Mouse (Mus musculus) left cerebral cortex, postnatal 10 days (tissue): ENCODE results near the gene Fbxl13. TPM values are rescaled to one million over a fixed set of nuclear protein-coding genes. Genes with fewer than 3 reads are reported as not detected.

Source experiments
- DNase-seq, 2 experiments: peaks; one replicate each; pipeline ENCODE4 v3.0.0; 2021 to 2022; ENCODE audit warnings: low spot score in 2 of 2, mixed read lengths in 1 of 2; ENCODE audit errors: extremely low spot score in 1 of 2
- intact Hi-C: fragments of 180-260 bp; cut with DNase I; formaldehyde crosslinking; loops from one replicate; pipeline ENCODE4 v1.15.1; 2025
- total RNA-seq, 2 experiments: library from RNA; stranded (reverse); gene quantifications; 2 replicates each; pipeline ENCODE4 v1.2.3; 2021

The Fbxl13 gene
- total RNA-seq, 2 experiments from 2014 or later: 0.24 to 0.36 TPM

DNA sequence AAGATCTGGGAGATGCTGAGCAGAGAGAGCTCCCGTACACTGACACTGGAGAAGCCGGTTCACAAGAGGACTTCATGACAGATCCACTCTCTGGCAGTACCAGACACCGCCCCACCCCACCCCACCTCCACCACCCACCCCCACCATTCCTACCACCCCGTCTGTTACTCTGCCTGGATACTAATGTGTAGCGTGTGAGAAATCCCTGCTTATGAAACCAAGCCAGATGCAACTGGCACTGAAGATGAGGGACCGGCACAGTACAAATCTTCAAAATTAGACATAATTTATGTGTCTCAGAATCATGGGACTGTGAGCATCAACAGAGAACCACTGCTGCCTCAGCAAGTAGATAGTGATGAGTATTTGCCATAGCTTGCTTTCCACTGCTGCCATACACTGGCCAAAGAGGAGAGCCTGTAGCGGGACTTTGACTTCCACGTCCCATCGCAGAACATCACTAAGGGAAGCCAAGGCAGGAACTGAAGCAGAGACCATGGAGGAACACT, 52.2 kb downstream of the Fbxl13 start:
- DNase-seq: no peak
- intact Hi-C loops: no loop called here

DNA sequence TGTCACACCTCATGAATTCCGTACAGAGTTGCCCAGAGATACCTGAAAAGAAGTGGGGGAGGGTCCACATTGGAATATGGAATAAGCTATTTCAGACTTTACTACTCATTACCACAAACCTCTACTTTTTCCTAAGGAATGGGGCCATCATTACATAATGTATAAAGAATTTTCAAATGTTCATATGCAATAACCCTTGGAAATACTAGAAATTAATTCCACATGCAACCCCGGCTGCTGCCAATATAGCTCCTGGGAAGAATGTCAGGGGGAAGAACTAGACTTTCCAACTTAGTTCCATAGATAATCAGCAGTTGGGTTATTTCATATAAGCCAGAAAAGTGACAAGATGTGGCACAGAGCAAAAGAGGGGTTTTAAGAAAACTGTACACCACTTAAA, 53.3 kb downstream of the Fbxl13 start:
- DNase-seq: no peak
- intact Hi-C loops: no loop called here

DNA sequence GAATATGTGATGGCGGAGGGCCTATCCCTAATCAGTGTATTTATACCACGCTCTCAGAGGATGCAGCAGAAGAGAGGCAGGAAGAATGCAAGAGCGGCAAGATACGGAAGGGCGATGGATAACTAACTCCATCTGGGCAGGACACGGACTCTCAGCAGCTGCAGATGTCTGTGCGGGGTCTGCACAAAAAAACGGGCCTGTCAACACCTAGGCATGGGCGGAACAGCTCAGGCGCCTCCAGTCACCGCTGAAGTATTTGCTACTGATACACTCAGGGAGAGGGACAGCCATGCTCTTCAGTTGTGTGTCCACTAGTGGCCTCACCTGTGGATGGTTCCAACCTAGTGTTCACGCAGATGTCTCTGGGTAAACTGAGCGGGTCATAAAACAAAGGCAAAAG, 57.2 kb downstream of the Fbxl13 start:
- no peak for DNase-seq
- intact Hi-C loops: no loop called here

DNA sequence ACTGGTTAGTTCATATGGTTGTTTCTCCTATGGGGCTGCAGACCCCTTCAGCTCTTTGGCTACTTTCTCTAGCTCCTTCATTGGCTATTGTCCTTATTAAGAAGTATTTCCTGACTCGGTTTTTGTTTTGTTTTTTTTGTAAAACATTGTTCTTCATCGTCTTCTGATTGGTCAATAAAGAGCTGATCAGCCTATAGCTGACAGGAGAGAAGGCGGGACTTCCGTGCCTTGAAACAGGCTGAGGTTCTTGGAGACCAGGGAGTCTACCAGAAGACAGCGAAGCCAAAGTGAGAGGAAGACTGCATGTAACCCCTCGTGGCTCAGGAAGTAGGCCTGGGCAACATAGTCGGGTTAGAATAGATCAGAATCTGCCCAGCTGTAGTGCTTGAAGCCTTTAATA, 57.8 kb downstream of the Fbxl13 start:
- DNase-seq: no peak
- intact Hi-C loops: loop anchor here (2.0 kb wide), 1 partner anchor 153 kb away; no protein-coding TSS in a partner anchor

DNA sequence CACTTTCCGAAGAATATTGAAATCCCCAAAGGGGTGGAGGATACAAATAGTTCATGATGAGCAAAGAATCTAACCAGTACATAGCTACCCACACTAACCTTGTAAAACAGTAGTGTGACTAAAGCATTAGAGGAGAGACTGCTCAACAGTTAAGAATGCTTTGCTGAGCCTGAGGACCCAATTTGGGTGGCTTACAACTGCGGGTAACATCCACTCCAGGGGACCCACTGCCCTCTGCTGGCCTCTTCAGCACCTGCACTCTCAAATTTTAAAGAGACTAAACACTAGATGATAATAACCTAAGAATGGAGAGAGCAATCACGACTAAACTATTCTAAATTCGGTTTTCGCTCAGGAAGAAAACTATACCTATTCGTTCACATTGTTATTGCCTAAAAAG, 58.7 kb downstream of the Fbxl13 start:
- peak in 1 of 2 experiments; percentile 40 for DNase-seq
- intact Hi-C loops: loop anchor here (2.0 kb wide), 1 partner anchor 152 kb away; no protein-coding TSS in a partner anchor

DNA sequence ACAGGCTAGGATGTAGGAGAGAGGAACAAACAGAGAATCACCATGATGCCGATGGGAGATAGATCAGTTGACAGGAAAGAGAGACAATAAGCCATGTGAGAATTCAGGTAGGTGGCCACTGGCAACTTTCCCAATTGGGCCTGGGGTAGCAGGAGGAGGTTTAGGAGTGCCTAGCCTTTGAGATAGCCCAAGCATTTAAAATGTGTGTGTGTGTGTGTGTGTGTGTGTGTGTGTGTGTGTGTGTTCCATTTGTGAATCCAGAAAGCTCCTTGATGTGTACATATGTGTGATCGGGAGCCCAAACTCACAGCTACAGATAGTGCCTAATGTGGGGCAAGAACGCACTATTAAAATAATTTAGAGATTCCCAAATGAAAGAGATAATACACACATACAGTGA, 67.3 kb downstream of the Fbxl13 start:
- intact Hi-C loops: no loop called here
- DNase-seq: no peak

DNA sequence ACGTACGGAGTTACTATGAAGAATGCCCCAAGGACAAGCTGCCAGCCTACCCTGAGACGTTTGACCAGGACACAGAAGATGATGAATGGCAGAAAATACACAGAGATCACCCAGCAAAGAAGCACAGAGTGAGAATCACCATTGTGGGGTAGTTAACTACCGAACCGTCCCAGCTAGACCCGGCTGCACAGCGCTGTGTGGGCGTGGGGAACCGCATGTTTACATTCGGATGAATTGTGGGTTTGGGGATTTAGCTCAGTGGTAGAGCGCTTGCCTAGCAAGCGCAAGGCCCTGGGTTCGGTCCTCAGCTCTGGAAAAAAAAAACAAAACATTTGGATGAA, 70.3 kb downstream of the Fbxl13 start:
- intact Hi-C loops: no loop called here
- DNase-seq: no peak

DNA sequence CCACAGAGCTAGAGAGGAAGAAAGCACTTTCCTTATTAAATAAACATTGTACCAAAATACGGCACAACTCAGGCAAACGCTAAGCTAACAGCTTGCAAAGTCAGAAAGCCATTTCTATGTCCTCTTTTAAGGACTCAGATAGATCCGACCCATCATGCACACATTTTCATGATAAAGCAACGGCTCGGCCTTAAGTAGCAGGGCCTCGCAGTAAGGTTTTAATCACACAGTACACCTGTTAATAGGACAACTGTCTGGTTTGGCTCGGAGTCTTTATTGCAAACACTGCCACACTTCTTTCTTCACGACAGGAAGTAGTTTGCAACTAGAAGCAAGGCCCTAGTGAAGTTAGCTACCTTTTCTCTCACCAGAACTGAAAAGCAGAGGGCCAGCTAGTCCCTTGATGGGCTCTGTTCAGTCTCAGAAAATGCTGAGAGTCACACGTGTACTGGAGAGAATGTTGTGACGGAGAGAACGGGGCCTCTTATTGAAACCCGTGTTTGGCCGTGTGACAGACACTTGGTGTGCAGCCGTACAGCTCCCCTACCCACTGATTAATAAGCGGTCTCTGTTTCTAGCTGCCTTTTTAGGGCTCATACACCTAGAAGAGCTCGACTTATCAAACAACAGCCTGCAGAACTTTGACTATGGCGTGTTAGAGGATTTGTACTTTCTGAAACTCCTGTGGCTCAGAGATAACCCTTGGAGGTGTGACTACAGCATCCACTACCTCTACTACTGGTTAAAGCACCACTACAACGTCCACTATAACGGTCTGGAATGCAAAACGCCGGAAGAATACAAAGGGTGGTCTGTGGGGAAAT, 70.8 kb downstream of the Fbxl13 start:
- intact Hi-C loops: no loop called here
- DNase-seq: no peak

DNA sequence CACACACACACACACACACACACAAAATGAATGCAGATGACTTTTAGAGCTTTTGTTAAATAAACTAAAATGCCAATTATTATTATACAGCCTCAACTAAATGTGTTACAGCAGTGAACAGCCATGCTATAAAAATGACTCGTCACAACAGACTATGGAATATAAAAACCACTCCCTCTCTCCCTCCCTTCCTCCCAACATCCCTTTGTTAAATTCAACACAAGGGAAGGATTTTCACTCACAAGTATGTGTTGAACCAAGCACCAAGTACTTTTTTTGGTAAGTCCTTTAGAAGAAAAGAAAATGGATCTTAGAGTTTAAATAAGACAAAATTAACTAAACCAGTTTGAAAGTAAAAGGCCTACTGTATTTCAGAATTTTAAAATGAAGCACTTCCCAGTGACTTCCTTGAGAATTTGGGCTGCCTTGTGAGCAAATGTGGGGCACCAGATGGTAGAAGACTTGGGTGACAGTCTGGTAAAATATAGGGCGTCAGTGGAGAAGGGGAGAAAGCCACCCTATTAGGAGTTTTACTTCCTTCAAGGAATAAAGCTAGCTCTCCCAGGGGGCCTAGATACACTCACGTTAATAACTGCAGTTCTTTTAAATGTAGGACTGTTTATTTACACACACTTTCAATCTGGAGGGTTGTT, 72.5 kb downstream of the Fbxl13 start:
- no peak for DNase-seq
- intact Hi-C loops: no loop called here

DNA sequence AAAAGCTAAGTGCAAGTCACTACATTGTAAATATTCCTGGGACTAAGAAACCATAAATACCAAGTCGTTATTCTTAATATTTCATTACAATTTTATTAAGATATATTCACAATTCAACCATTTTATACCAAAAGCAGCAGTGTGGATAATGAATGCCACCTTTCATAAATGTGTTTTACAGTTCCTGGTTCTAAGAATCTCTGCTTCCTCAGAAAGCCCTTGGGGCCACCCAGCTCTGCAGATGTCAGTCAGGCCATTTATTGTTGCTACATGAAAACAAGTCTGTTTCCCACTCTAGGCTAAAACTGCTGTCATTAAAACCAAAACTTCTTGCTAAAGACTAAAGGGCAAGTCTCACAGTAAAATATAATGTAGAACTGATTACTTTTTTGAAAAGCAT, 77.7 kb downstream of the Fbxl13 start:
- no peak for DNase-seq
- intact Hi-C loops: no loop called here

DNA sequence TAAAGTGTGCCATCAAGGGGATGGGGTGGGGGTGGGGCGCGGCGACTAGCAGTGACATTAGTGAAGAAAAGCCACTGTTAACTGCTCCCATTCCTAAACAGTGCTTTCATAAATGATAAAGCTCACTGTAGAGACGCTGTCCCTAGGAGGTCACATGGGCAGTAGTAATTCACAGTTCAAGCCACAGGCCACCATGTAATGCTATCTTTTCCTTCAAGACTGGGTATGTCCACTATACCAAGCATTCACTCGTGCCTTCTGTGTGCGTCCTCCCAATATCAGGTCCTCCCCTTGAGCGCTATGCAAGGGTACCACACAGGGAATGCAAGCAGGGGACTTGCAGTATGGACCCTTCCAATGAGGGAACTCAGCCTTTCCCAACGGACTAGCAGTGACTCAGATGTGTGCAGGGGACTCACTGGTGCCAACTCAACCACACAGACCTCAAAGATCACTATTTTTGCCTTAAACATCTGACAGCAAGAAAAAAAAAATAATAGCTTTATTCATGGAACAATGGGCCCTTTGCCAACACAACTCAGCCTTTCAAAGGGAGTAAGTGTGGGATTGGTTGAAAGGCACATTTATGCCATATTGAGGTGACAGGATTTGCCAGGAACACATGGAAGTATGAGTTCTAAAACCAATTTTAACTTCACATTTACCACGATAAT, 79.9 kb downstream of the Fbxl13 start:
- DNase-seq: no peak
- intact Hi-C loops: no loop called here

DNA sequence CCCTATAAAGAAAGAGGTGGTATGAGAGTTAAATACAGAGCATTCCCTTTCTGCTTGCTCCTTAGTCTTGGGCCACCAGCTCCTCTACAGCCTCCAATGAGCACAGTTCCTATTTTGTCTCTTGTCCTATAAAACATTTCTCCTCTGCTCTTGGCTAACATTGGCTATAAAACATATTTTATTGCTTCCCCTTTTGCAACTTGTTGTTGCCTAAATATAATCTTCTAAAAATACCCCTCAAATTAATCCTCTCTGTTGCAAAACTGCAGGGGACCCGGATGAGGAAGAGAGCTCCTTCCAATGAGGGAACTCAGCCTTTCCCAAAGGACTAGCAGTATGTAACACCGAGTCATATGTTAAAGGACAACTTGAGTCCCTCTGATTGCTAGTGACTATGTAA, 81.5 kb downstream of the Fbxl13 start:
- intact Hi-C loops: no loop called here
- DNase-seq: no peak

DNA sequence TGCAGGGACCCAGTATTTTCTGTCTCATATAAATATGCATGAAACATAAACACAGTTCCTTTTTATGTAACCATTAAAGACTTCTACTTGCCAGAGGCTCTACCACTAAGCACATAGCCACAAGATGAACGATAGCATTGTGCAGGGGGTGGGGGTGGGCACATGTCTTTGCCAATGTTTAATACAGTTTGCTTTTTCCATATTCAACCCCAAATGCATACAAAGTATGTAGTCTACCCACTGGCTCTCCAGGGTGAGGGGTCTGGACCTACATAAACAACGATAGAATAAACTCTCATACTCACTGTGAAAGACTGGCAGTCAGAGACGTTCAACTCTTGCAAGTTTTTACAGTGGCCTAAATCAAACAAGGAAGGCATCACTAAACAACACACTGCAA, 88.9 kb downstream of the Fbxl13 start:
- intact Hi-C loops: no loop called here
- no peak for DNase-seq

DNA sequence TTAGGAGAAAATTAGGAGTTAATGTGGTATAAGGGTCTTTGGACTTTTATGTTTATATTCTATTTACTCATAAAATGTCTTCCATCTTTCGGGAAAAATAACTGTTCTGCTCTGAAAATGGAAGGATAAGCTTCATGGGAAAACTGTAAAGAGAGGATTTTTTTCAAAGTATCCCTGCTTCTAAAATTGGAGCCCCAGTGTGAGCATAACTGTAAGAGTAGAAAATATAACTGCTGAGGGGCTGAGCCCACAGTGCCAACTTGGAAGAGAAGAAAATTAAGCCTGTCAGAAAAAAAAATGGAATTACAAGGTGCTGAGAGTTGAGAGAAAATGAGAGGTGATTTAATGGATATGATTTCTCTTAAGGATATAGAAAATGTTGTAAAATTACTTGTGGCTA, 90.7 kb downstream of the Fbxl13 start:
- intact Hi-C loops: no loop called here
- DNase-seq: no peak

DNA sequence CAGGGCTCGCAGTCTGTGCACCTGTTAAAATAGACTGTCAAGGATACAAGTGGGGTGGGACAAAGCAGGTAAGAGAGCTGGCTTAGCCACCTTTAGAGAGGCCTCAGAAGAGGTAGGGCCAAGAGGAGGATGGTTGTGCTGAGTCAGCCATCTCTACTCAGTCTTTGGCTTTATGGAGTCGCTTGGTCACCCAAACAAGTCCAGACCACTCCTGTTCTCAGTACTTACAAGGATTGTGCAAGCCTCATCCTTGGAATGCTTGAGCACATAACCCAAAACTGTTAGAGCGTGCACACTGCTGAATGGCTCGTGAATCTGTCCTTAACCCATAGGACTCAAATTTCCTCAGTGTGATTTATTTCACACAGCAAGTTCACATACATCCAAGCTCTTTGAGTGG, 91.7 kb downstream of the Fbxl13 start:
- no peak for DNase-seq
- intact Hi-C loops: no loop called here

DNA sequence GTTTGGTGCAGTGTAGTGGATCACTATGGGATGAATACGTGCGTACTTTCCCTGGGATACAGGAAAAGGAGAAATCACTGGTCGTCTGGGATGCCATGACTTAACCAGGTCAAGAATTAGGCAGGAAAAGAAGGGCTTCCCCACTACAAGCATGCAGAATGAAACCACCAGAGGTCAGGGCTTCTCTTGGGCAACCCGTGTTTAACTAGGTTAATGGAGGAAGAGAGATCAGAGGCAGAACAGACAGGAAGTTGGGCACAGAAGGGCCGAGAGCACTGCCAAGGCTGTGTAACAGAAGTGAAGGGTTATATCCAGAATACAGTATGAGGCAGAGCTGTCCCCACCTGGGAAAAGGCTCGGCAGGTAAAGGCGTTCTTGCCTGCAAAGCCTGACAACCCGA, 98.4 kb downstream of the Fbxl13 start:
- no peak for DNase-seq
- intact Hi-C loops: no loop called here

DNA sequence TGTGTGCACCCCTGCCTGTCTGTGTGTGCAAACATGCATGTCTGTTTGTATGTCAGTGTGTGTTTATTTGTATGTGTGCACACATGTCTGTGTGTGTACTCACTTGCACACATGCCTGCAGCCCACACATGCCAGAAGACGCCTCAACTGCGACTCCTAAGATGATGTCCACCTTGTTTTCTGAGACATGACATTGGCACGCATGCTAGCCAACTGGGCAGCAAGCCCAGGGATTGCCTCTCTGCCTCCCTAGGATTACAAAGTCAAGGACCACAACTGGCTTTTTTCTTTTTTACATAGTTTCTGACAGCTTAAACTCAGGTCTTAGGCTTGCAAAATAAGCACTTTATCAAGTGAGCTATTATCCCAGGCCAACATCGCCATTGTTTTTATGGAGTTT, 99.6 kb downstream of the Fbxl13 start:
- intact Hi-C loops: no loop called here
- no peak for DNase-seq

DNA sequence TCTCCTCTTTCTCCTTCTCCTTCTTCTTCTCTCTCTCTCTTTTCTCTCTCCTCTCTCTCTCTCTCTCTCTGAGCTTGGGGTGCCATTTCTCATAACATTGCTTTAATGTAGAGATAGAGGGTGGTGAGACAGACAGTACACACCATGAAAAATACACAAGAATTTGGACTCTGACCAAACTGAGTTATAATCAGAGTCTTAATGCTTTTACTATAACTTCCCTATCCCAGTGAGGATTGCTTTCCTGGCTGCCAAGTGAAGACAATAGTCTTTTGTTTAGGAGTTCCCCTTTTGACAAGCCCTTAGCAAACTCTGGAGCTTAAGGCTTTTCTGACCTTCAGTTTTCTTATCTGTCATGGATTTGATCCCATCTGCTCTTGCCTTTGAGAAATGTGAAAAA, 100.2 kb downstream of the Fbxl13 start:
- intact Hi-C loops: no loop called here
- DNase-seq: no peak

DNA sequence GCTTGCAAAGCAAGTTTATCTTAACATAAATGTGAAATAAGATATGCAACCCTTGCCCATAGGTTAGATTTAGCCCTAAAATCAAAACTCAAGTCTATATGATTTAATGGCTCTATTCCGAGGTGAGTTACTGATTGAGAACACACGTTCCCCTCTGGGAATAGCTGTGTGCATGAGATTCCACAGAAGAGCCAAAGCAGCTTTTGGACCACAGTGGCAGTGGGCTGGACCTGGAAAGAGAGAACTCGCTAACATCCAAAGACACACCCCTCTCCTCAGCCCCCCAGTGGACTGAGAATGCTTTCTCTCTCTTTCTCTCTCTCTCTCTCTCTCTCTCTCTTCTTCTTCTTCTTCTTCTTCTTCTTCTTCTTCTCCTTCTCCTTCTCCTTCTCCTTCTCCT, 100.6 kb downstream of the Fbxl13 start:
- intact Hi-C loops: no loop called here
- DNase-seq: no peak
